ENCODE assay signal across 8 mouse cellular contexts in genomic region chr13:80885834-80886663, GRCm38 (mm10). TPM values are rescaled to one million over a fixed set of nuclear protein-coding genes. Genes with fewer than 3 reads are reported as not detected.
DNase-seq lines count a peak whose midpoint lies in the region; ATAC-seq and TF ChIP-seq lines count a peak whose summit lies in the region.

No protein-coding gene starts in this region.

- peaks cover 2% of the 10 kb centered on the region; the same call in 1 of the 2 replicates for H3K79me2 ChIP-seq in CH12.LX (replicated peaks; ENCODE audit: control insufficient read depth, extremely low read depth, insufficient read depth, poor library complexity, severe bottlenecking)

- in situ Hi-C loops in CH12.LX (cut with MboI; ENCODE audit: low pct_ligation_motif_present, low pct_unique_long_range_greater_than_20kb, low sequenced_read_pairs): loop anchor here (25.0 kb wide), 1 partner anchor 276 kb away; no protein-coding TSS in a partner anchor

- peak overlapping the region; percentile 69 to 79 (median 72) for H3K4me3 ChIP-seq in CH12.LX (replicated peaks in 1 of 3; ENCODE audit: low read depth in 2 of 3, low read length in 2 of 3, poor library complexity in 1 of 3)
- peak overlapping the region; percentile 81 for H3K4me3 ChIP-seq in forebrain, embryonic 10.5 days
- H3K4me3 ChIP-seq in heart, embryonic 15.5 days: peak overlapping the region; percentile 89
- H3K4me3 ChIP-seq in liver, embryonic 13.5 days (replicated peaks): peak overlapping the region; percentile 86
- H3K4me3 ChIP-seq in stomach, embryonic 14.5 days (ENCODE audit: low read depth, low read length): peak overlapping the region; percentile 92

- TF ChIP-seq EP300 in CH12.LX (IDR thresholded peaks at IDR 0.05; ENCODE audit: low read length): no peak

- peak; percentile 91 for DNase-seq in CH12.LX (ENCODE audit: extremely low read depth)
- DNase-seq in c-Kit-positive CD71-negative TER-119-negative erythroid progenitor cells, embryonic 14.5 days (ENCODE audit: low read depth): peak; percentile 85
- peak; percentile 97 for DNase-seq in forebrain, embryonic 10.5 days (ENCODE audit: extremely low spot score, low spot score)
- peak; percentile 97 for DNase-seq in kidney, postnatal 14 days
- DNase-seq in liver, embryonic 13.5 days: peak; percentile 96
- DNase-seq in natural killer cell, adult 2 months (ENCODE audit: low spot score in 2 of 2): peak; percentile 97 to 98

- H3K9me3 ChIP-seq in CH12.LX (replicated peaks; ENCODE audit: low read length): no peaks in the 10 kb centered on the region
- no peaks in the 10 kb centered on the region for H3K9me3 ChIP-seq in forebrain, embryonic 10.5 days
- H3K9me3 ChIP-seq in heart, embryonic 15.5 days (replicated peaks): no peaks in the 10 kb centered on the region
- no peaks in the 10 kb centered on the region for H3K9me3 ChIP-seq in liver, embryonic 13.5 days (replicated peaks)
- H3K9me3 ChIP-seq in stomach, embryonic 14.5 days (ENCODE audit: control insufficient read depth, low read depth, low read length): no peaks in the 10 kb centered on the region

- ATAC-seq in heart, embryonic 15.5 days (replicated peaks; ENCODE audit: insufficient number of reproducible peaks, insufficient read depth, low FRiP score, low read depth): peak; percentile 93
- peak; percentile 83 for ATAC-seq in liver, embryonic 13.5 days (ENCODE audit: low read depth)
- ATAC-seq in stomach, embryonic 14.5 days (ENCODE audit: insufficient number of reproducible peaks, insufficient read depth, low FRiP score, low read depth): peak; percentile 92

- dilution Hi-C loops in CH12.LX (cut with MboI; ENCODE audit: extremely low pct_ligation_motif_present, extremely low pct_unique_long_range_greater_than_20kb, low sequenced_read_pairs): no loop called here

- peak overlapping the region; percentile 6 for H3K4me2 ChIP-seq in CH12.LX (ENCODE audit: insufficient read depth, low read depth, poor library complexity, severe bottlenecking)
- peak overlapping the region; percentile 60 for H3K4me2 ChIP-seq in heart, embryonic 15.5 days
- H3K4me2 ChIP-seq in liver, embryonic 13.5 days: peak overlapping the region; percentile 77
- H3K4me2 ChIP-seq in stomach, embryonic 14.5 days (replicated peaks; ENCODE audit: low read depth, low read length): peak overlapping the region; percentile 56

- TF ChIP-seq CTCF in CH12.LX (conservative IDR thresholded peaks at IDR 0.05 in 1 of 2, IDR thresholded peaks at IDR 0.05 in 1 of 2; ENCODE audit: low read depth in 2 of 2, low read length in 2 of 2): no peak

- H3K9ac ChIP-seq in CH12.LX (ENCODE audit: insufficient read depth, low read depth): peak overlapping the region; percentile 78
- H3K9ac ChIP-seq in heart, embryonic 15.5 days: peak overlapping the region; percentile 97
- peak overlapping the region; percentile 100 for H3K9ac ChIP-seq in liver, embryonic 13.5 days
- peak overlapping the region; percentile 96 for H3K9ac ChIP-seq in stomach, embryonic 14.5 days (replicated peaks; ENCODE audit: low read depth, low read length)

- H3K27me3 ChIP-seq in CH12.LX (replicated peaks): no peaks in the 10 kb centered on the region
- H3K27me3 ChIP-seq in forebrain, embryonic 10.5 days (ENCODE audit: poor library complexity, severe bottlenecking): no peaks in the 10 kb centered on the region
- no peaks in the 10 kb centered on the region for H3K27me3 ChIP-seq in heart, embryonic 15.5 days
- H3K27me3 ChIP-seq in liver, embryonic 13.5 days: no peaks in the 10 kb centered on the region
- H3K27me3 ChIP-seq in stomach, embryonic 14.5 days (ENCODE audit: control insufficient read depth, insufficient read depth, low read length): no peaks in the 10 kb centered on the region

- peaks cover 0 to 10% of the 10 kb centered on the region in 2 experiments; a peak in 1 of 4 replicates for H3K4me1 ChIP-seq in CH12.LX (ENCODE audit: control insufficient read depth in 1 of 2, insufficient read depth in 2 of 2)
- H3K4me1 ChIP-seq in forebrain, embryonic 10.5 days: peaks cover 14% of the 10 kb centered on the region
- H3K4me1 ChIP-seq in heart, embryonic 15.5 days (replicated peaks): peaks cover 11% of the 10 kb centered on the region
- H3K4me1 ChIP-seq in liver, embryonic 13.5 days (replicated peaks): peaks cover 8% of the 10 kb centered on the region; the same call in 1 of the 2 replicates
- H3K4me1 ChIP-seq in stomach, embryonic 14.5 days (ENCODE audit: control insufficient read depth, insufficient read depth, low read length): no peaks in the 10 kb centered on the region

- under 1% methylated on average over 70 of the region's 72 CpGs for WGBS in forebrain, embryonic 10.5 days
- WGBS in heart, embryonic 15.5 days: under 1% methylated on average over 72 of the region's 72 CpGs
- under 1% methylated on average over 72 of the region's 72 CpGs for WGBS in liver, embryonic 13.5 days (ENCODE audit: insufficient replicate concordance)
- WGBS in stomach, embryonic 14.5 days: 1% methylated on average over 66 of the region's 72 CpGs

- peaks cover 12 to 22% of the 10 kb centered on the region in 2 experiments for H3K36me3 ChIP-seq in CH12.LX (replicated peaks in 1 of 2; ENCODE audit: control insufficient read depth in 1 of 2, insufficient read depth in 1 of 2, low read length in 1 of 2)
- peaks cover 36% of the 10 kb centered on the region for H3K36me3 ChIP-seq in forebrain, embryonic 10.5 days (replicated peaks)
- peaks cover 23% of the 10 kb centered on the region for H3K36me3 ChIP-seq in heart, embryonic 15.5 days
- H3K36me3 ChIP-seq in liver, embryonic 13.5 days: peaks cover 25% of the 10 kb centered on the region
- peaks cover 15% of the 10 kb centered on the region for H3K36me3 ChIP-seq in stomach, embryonic 14.5 days (ENCODE audit: control insufficient read depth, insufficient read depth, low read length)

- peak overlapping the region; percentile 93 for H3K27ac ChIP-seq in CH12.LX (ENCODE audit: insufficient read depth, low read depth)
- peak overlapping the region; percentile 100 for H3K27ac ChIP-seq in forebrain, embryonic 10.5 days
- peak overlapping the region; percentile 100 for H3K27ac ChIP-seq in heart, embryonic 15.5 days
- peak overlapping the region; percentile 100 for H3K27ac ChIP-seq in liver, embryonic 13.5 days
- H3K27ac ChIP-seq in stomach, embryonic 14.5 days (ENCODE audit: low read length): peak overlapping the region; percentile 100

- TF ChIP-seq RAD21 in CH12.LX (IDR thresholded peaks at IDR 0.05; ENCODE audit: low read depth, low read length): peak; percentile 1; the same call in 1 of the 2 replicates

- TF ChIP-seq POLR2A in CH12.LX (IDR thresholded peaks at IDR 0.05; ENCODE audit: low read depth, low read length): peak; percentile 65; the same call in 1 of the 2 replicates

TF ChIP-seq in CH12.LX, 34 proteins besides CTCF, POLR2A, EP300 and RAD21:
- TF ChIP-seq ZKSCAN1 (IDR thresholded peaks at IDR 0.05; ENCODE audit: borderline replicate concordance, low read depth, low read length) (no peak), KAT2A (IDR thresholded peaks at IDR 0.05; ENCODE audit: insufficient replicate concordance, low read length) (no peak), TCF12 (IDR thresholded peaks at IDR 0.05; ENCODE audit: low read depth, low read length) (peak; percentile 53), HCFC1 (IDR thresholded peaks at IDR 0.05; ENCODE audit: low read depth, low read length) (0 out of 2 replicates have a peak, but pooled peaks have one; percentile 8), MEF2A (IDR thresholded peaks at IDR 0.05; ENCODE audit: borderline replicate concordance, low read depth, low read length) (peak; percentile 41; the same call in 1 of the 2 replicates), MXI1 (IDR thresholded peaks at IDR 0.05; ENCODE audit: low read depth, low read length) (no peak), MAFK (IDR thresholded peaks at IDR 0.05; ENCODE audit: insufficient replicate concordance, low read length) (peak; percentile 96), NRF1 (IDR thresholded peaks at IDR 0.05; ENCODE audit: low read depth, low read length) (peak; percentile 72), SIN3A (IDR thresholded peaks at IDR 0.05; ENCODE audit: low read length) (peak; percentile 86), MAZ (IDR thresholded peaks at IDR 0.05; ENCODE audit: low read depth, low read length) (0 out of 2 replicates have a peak, but pooled peaks have one; percentile 33), ZC3H11A (IDR thresholded peaks at IDR 0.05; ENCODE audit: low read depth, low read length) (no peak), ZMIZ1 (IDR thresholded peaks at IDR 0.05; ENCODE audit: low read depth, low read length) (0 out of 2 replicates have a peak, but pooled peaks have one; percentile 49), NELFE (IDR thresholded peaks at IDR 0.05; ENCODE audit: low read depth, low read length) (peak; percentile 63; the same call in 1 of the 2 replicates), IRF4 (IDR thresholded peaks at IDR 0.05; ENCODE audit: low read depth, low read length) (peak; percentile 69), ELF1 (IDR thresholded peaks at IDR 0.05; ENCODE audit: low read depth, low read length) (peak; percentile 92), GABPA (IDR thresholded peaks at IDR 0.05; ENCODE audit: insufficient replicate concordance, low read depth, low read length) (no peak)

RNA-seq across cellular contexts. Expression of gene Arrdc3, which starts 2.9 kb away (rescaled TPM):
- 3.7 and 3.8 TPM in 2 replicates for total RNA-seq in CH12.LX (2012; rRNA removed)
- 11.7 and 15.7 TPM in 2 replicates for total RNA-seq in CH12.LX (2014; rRNA removed)
- 3.3 and 5.6 TPM in 2 replicates for polyA plus RNA-seq in CH12.LX (2012; ENCODE audit: insufficient read length, low read depth)
- polyA plus RNA-seq in forebrain, embryonic 10.5 days (2016; fragmentation: Nextera tagmentation; extraction: Ambion mirVana): 45.0 and 48.8 TPM in 2 replicates
- polyA plus RNA-seq in heart, embryonic 15.5 days (2015; fragmentation: Nextera tagmentation; extraction: Ambion mirVana): 42.3 and 50.4 TPM in 2 replicates
- polyA plus RNA-seq in liver, embryonic 13.5 days (2015; fragmentation: Nextera tagmentation; extraction: Ambion mirVana): 12.2 and 15.2 TPM in 2 replicates
- 56.5 and 61.6 TPM in 2 replicates for polyA plus RNA-seq in stomach, embryonic 14.5 days (2014; fragmentation: Nextera tagmentation; extraction: Ambion mirVana)

Comparison
In these comparisons a context has a peak if more than half of its experiments do, and no peak if none do; other contexts are left out.
1. Peak in every context shown above with its lines: DNase-seq, ATAC-seq, H3K4me3 ChIP-seq and H3K27ac ChIP-seq.
2. H3K4me2 ChIP-seq: peak in every context shown above with its lines; median percentile 77 in liver, embryonic 13.5 days; 60 in heart, embryonic 15.5 days; 56 in stomach, embryonic 14.5 days; 6 in CH12.LX.